Mouse (Mus musculus): Measurements from ENCODE around the gene Tcf20.

Gene Tcf20

GRCm38 (mm10) chr15:82922052-82922451, 65.6 kb downstream of the Tcf20 start:
- DNase-seq: peak; percentile 98

- DNase-seq: no peak
Observed at GRCm38 (mm10) chr15:82921559-82921958, 66.1 kb downstream of the Tcf20 start.

- no peak for DNase-seq
Observed at GRCm38 (mm10) chr15:82920895-82921515, 66.7 kb downstream of the Tcf20 start.

DNA sequence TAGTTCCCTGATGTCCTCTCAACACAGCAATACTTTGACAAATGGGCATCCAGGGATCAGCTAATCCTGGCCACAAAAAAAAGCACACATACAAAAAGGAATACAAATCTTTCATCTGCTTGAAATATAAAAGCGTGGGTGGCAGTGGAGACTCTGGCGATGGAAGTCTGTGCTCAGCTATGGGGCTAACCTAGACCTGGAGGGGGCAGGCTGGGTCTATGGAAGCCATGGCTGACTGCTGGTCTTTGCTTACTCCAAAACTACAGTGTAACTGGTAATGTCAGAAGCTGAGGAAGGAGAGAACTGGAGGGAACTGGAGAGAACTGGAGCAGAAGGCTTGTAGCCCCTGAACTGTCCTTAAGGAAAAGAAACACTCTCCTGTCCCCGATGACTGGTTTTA, 69.7 kb downstream of the Tcf20 start:
- no peak for DNase-seq

DNA sequence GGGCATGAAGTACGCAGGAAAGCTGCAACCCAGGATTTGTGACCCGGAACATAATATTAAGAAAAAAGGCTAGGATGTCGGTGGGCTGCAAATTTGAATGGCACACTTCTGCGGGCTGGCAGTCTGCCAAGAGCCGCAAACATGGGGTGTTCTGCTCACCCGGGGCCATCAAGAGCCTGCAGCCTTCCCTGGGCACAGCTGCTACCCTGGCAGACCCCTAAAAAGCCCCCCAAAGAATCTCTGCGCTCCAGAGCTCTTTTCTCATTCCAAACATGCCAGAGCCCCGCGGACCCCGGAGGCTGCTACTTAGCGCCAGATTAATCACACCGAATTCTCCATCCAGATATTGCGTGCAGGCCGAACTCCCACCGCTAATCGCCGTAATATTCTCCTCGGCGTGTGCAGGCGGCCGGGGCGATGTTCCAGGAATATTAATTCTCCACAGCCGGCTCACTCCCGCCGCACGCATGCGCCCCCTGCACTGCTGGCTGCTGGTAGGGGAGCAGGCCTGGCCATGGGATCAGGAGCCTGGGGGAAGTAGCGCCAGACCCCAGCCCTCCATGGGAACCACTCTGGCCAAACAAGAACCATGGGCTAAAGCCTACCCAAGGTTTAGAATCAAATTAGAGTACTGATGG, 70.3 kb downstream of the Tcf20 start:
- peak; percentile 78 for DNase-seq

- DNase-seq: no peak
Observed at GRCm38 (mm10) chr15:82914455-82914854, 73.2 kb downstream of the Tcf20 start.

DNA sequence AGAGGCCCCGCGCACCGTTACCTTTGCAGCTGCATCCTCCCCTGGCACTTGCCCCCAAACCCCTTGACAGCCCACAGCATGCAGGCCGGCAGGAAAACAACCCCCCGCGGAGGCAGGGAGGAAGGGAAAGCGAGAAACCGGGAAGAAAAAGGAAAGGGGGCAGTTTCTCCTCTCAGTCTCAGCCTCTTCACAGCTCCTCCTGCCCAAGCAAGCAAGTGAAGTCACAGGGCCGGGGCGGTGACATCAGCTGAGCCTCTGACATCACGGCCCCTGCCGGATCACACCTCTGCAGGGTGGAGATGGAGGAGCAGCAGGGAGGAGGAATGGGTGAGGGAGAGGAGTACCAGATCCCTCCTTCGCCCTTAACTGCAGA, 75.7 kb downstream of the Tcf20 start:
- DNase-seq: peak; percentile 16

GRCm38 (mm10) chr15:82911001-82911964, 76.4 kb downstream of the Tcf20 start:
- peak; percentile 40 for DNase-seq

GRCm38 (mm10) chr15:82910596-82910995, 77.1 kb downstream of the Tcf20 start:
- DNase-seq: peak; percentile 6

GRCm38 (mm10) chr15:82909791-82910190, 77.9 kb downstream of the Tcf20 start:
- no peak for DNase-seq

DNA sequence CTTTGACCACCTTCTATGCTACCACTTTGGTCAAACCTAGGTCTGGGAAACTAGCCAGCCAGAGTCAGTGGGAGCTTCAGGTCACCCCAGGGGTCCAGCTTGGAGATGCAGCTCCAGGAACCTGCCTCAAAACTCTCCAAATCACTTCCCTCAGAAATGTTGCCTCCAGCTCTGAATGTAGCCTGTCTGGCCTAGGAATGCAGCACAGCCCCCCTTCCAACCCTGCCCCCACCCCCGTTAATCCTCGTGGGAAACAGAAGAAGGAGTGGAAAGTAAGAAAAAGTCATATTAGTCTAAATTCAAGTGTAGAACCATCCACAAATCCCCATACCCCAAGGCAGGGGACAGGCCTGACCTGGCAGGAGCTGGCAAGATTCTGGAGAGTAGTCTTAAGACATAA, 79.2 kb downstream of the Tcf20 start:
- DNase-seq: peak; percentile 1

DNA sequence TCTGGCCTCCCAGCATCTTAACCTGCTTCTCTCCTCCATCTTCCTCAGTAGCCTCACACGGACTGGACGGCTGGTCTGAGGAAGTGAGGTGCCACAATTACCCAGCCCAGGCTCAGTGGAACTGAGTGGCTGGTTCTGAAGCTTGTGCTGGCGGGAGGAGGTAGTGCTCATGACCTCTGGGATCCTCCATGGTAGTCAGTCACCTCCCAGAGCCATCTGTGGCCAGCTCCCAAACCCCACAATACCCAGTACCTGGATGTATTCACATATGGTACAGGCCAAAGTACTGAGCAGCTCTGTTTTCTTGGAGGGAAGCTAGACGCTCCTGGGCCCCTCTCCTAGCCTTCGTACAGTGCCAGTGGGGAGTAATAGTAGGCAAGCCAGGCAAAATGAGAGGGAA, 80.4 kb downstream of the Tcf20 start:
- DNase-seq: peak; percentile 1

GRCm38 (mm10) chr15:82906574-82907061, 81.1 kb downstream of the Tcf20 start:
- DNase-seq: peak; percentile 9

DNA sequence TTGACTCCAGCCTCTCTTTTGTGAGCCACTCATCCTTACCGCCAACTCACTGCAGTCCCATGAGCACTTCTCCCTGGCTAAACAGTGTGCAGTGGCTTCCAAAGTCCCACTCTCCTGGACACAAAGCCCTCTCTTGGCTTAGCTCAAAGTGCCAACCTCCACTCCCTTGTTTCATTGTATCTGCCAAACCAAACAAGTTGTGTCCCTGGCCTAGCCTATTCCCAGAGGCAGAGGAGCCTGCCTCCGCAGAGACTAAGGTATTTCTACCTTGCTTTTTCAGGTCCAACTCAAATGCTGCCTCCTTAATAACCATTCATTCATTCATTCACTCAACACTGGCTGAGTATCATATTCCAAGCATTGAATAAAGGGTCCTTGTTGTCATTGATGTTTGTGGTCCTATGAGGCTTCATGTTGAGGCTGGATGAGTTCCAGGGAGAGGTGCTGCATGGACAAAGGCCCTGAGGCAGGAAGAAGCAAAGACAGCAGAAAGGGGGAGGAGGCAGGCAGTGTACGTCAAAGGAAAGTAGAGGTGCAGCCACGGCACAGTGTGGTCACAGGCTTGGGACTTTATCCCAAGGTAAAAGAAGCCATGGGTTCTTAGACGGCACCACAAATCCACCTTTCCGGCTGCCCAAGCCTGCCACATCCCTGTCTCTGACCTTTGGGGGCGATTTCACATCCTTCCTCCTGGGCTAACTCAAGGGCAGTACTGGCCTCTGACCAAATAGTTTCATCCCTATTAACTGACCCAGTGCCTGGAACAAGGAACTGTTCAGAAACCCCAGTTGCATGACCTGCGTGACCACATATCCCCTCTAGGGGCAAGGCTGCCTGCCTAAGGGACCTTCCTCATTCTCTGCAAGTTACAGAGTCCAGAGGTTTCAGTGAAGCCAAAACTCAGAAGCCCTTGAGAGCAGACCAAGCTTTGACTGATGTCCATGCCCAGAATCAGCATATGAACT, 82.0 kb downstream of the Tcf20 start:
- peak; percentile 2 for DNase-seq

DNA sequence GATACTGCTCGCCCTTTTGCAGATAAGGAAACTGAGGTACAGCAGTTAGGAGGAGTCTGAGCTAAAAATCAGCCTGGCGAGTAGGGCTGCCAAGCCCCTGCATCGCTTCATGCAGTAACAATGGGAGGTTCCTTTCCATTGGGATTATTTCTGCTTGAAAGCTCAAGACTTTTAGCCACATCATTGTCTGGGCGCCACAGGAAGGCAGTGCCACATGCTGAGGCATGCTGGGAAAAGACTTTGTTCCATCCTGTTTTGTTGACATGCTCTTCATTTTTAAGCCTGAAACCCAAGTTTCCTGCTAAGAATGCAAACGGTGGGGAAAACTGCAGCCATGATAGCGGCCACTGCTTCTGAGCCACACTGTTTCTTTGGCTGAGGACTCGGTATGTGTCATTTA, 83.1 kb downstream of the Tcf20 start:
- DNase-seq: no peak

GRCm38 (mm10) chr15:82902521-82902920, 85.2 kb downstream of the Tcf20 start:
- no peak for DNase-seq

DNA sequence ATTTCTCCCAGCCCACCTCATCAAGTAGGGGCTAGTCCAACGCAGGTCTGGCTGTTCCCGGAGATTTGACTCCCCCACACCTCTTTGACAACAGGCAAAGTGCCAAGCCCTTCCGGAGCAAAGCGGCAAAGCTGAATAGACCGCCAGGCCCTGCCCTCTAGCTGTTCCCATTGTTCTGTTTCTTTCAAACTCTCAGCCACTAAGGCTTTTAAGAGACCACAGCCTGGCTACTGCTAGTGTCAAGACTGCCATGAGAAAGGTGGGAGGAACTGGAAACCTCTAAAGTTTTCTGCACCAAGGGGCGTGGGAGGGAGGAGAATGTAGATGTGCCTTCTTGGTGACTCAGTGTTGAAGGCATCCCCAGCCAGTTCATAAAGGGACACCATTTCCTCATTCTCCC, 86.4 kb downstream of the Tcf20 start:
- no peak for DNase-seq

GRCm38 (mm10) chr15:82900331-82900730, 87.3 kb downstream of the Tcf20 start:
- DNase-seq: no peak

DNA sequence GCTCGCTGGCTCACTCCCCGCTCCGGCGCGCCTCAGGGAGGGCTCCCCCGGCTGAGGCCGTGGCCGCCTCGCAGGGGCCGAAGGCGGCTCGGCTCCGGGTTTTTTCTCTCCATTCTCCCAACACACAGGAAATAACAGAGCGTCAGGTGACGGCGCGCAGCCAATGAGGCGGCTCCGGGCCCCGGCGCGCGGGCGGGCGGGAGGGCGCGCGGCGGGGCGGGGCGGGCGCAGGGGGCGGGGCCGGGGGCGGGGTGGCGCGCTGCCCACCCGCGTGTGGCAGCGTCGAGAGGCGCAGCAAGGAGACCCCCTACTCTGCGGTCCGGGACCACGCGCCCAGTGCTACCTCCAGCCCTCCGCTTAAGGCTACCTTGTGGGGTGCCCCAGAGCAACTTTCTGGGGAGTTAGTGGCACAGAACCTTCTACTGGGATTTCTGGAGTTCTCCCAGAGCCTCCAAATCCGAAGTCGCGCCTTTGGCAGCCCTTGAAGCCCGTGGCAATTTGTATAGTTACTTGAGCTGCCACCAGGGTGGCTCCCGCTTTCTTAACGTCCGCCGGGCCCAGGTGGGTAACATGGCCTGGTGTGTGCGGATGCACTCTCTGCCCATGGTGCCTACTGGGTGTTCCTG, 87.9 kb downstream of the Tcf20 start:
- peak; percentile 83 for DNase-seq

DNA sequence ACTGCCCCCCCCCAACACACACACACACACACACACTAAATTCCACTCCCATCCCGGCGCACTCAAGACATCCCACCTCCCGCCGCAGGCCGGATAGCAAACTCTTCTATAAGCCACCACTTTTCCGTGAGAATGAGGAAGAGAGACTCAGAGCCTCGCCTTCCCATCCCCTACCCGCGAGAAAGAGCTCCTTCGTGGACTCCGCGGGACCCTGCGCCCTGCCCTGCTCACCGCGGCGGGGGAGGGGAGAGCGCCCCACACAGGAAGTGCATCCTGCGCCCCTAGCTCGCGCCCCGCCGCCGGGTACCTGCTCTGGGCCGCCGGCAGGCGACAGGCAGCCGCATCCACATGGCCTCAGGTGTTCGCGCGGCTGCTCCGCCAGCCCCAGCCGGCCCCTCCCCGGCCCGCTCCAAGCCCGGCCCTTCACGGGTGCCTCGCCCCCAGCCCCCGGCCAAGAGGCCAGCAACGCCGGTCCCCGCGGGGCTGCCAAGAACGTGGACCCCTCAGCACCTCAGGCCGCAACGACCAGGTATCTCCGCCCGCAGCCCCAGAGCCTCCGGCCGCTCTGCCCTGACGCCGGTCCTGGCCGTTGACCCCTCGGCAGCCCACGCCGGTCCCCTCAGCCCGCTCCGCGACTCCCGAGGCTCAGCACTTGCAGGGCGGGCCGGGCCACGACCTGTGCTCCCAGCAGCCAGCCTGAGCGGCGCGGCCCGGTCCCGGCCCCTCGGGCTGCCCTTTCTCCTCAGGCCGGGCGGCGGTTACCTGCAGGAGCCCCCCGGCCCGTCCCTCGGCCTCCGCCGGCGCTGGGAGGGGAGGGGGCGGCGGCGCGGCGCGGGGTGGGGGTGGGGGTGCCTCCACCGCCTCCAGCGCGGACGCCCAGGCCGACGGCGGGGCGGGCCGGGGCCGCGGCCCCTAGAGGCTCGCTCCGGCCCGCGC, 88.7 kb downstream of the Tcf20 start:
- peak; percentile 26 for DNase-seq

Data from right cerebral cortex, postnatal 4 days (tissue).